Mouse (Mus musculus): Measurements from ENCODE around the gene Sp3. TPM values are rescaled to one million over a fixed set of nuclear protein-coding genes. Genes with fewer than 3 reads are reported as not detected.

Sp3 gene
- polyA plus RNA-seq (2012; rRNA removed), result 11.2 and 13.1 TPM in 2 replicates

DNA sequence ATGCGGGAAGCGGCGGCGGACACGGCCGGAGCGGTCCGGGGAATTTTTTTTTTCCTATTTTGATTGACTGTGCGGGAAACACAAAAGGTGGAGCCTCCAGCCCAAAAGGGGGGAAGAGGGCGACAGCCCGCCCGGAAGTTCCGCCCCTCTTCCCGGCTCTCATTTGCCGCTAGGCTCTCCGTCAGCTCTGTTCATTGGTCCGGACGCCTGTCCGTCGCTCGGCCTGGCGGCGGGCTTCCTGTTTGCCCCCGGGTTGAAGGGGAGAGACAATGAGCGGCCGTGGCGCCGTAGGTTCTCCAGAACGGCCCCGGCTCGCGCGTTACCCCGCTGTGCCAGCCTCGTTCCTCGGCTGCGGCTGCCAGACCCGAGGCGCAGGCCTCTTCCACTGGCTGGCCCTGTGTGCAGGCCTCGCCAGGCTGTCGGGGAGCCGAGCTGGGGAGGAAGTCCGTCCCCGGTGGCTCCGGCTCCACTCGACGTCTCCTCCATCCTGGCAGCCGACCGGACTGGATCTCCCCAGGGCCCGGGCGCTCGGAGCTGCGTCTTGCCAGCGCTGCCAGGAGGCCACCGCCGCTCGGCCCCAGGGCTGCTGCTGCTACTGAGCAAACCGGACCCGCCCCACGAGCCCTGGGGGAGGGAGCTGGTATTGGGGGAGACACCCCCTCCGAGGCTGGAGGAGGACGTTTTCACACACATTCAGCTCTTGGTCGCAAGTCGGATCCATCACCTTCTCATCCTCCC lies at the start of gene Sp3:
Gene Sp3, minus strand, starts transcription at position 110 of the 738 bp plus-strand sequence.

DNA sequence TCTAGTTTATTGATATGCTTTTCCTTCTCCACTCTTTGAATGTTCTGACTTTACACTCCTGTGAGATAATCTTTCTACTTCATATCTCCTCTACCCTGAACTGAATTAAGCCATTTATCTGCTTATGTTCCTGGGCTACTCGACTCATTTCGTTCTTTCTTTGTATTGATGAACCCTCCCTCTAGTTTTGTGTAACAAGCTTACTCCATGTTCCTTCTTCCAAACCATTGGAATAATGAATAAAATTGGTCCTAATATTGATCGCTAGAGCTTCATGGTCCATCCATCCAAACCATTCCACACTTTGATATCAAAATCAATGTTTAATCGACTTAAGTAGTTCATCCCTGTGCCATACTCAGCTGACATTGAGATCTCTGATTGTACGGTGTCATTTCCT lies 6.4 kb upstream of the Sp3 start, which contains the start of gene Gm11084:
Gene Gm11084, minus strand, starts transcription at position 101 of the 400 bp plus-strand sequence.

Other genes starting within 250 kb of the Sp3 start
- not detected in 2 replicates for gene Gm11084, start 6.3 kb upstream of the Sp3 start, polyA plus RNA-seq (2012; rRNA removed)
- gene Ola1, start 238.5 kb upstream of the Sp3 start, polyA plus RNA-seq (2012; rRNA removed), result 3.2 and 3.7 TPM in 2 replicates